Mouse (Mus musculus) liver, postnatal 0 days (tissue): ENCODE results near the gene Gpx5.

Source experiments
- CTCF ChIP-seq: sonication (generic); IDR thresholded peaks from 2 replicates; pipeline ENCODE4 v1.5.1; 2016; ENCODE audit warnings: antibody characterized with exemption, low read depth
- EP300 ChIP-seq: IDR thresholded peaks from 2 replicates; pipeline ENCODE4 v1.6.1; 2016; ENCODE audit warnings: antibody characterized with exemption, low read depth, mild to moderate bottlenecking

- TF ChIP-seq EP300 (no peak), CTCF (no peak)
Measured at GRCm38 (mm10) chr13:21249022-21249421, 43.5 kb downstream of the Gpx5 start.
